Mouse (Mus musculus): ENCODE results near the gene Mrpl53. TPM values are rescaled to one million over a fixed set of nuclear protein-coding genes. Genes with fewer than 3 reads are reported as not detected.

The Mrpl53 gene
- polyA plus RNA-seq, 1 experiment from 2014 or later: 139 TPM

GRCm38 (mm10) chr6:83118369-83118768 is 9.5 kb downstream of the Mrpl53 start:
- no peak for ATAC-seq (ENCODE audit: low FRiP score, low TSS enrichment)
- Histone ChIP-seq H3K27me3 (ENCODE audit: control insufficient read depth, insufficient read depth, low read length) (no peaks in the 10 kb centered on the region), H3K4me3 (ENCODE audit: low read length) (no peak overlapping the region), H3K4me1 (ENCODE audit: control insufficient read depth, insufficient read depth, low read length) (peaks cover 40% of the 10 kb centered on the region), H3K9ac (ENCODE audit: low read depth, low read length) (no peak overlapping the region), H3K27ac (ENCODE audit: low read depth, low read length) (no peak overlapping the region), H3K4me2 (replicated peaks; ENCODE audit: low read depth, low read length) (no peak overlapping the region), H3K36me3 (ENCODE audit: control insufficient read depth, insufficient read depth, low read length) (peaks cover 32% of the 10 kb centered on the region), H3K9me3 (ENCODE audit: control insufficient read depth, low read length) (no peaks in the 10 kb centered on the region)
- WGBS: 83% methylated on average over 11 of the region's 11 CpGs

DNA sequence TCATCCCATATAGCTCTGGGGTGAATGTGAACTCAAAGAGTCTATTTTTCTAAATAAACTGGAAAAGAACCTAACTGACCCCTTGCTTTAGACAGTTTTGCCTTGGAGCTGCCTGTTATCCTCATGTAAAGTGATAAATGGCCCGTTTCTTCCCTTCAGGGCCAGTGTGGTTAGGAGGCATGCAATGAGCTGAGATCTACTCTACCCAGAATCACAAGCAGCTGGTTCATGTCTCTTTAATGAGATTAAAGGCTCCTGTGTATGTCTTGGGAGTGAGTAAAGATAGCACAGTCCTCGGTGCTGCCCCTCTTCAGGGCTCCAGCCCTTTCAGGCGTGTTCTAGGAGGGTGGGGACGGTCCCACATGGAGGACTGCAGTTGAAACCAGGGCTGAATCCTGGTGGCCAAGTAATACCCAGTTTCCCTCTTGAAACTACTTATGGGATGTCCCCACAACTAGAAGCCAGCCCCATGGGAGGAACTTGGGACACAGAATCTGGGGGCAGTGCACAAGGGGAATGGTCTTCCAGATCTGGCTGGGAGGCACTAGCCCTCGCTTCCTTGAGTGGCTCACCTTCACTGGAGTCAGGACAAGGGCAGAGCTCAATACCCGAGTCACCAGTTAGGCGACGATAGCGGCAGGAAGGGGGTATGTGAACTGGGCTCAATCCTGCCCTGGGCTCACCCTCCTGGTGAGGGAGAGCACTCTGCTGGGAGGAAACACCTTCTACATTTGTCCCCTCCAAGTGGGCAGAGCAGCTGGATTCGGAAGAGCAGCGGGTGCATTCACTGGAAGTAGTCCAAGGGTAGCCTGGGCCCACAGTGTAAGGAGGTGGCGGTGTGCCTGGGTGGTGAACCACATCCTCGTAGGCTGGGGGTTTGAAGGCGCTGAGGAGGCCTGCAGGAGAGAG is 10.2 kb downstream of the Mrpl53 start:
- Histone ChIP-seq H3K4me2 (replicated peaks; ENCODE audit: low read depth, low read length) (peak overlapping the region; percentile 68; the same call in 1 of the 2 replicates), H3K9me3 (ENCODE audit: control insufficient read depth, low read length) (no peaks in the 10 kb centered on the region), H3K4me1 (ENCODE audit: control insufficient read depth, insufficient read depth, low read length) (peaks cover 45% of the 10 kb centered on the region), H3K27me3 (ENCODE audit: control insufficient read depth, insufficient read depth, low read length) (no peaks in the 10 kb centered on the region), H3K27ac (ENCODE audit: low read depth, low read length) (no peak overlapping the region), H3K36me3 (ENCODE audit: control insufficient read depth, insufficient read depth, low read length) (peaks cover 32% of the 10 kb centered on the region), H3K9ac (ENCODE audit: low read depth, low read length) (peak overlapping the region; percentile 34; the same call in 1 of the 2 replicates), H3K4me3 (ENCODE audit: low read length) (no peak overlapping the region)
- ATAC-seq (ENCODE audit: low FRiP score, low TSS enrichment): no peak
- 74% methylated on average over 14 of the region's 14 CpGs for WGBS

DNA sequence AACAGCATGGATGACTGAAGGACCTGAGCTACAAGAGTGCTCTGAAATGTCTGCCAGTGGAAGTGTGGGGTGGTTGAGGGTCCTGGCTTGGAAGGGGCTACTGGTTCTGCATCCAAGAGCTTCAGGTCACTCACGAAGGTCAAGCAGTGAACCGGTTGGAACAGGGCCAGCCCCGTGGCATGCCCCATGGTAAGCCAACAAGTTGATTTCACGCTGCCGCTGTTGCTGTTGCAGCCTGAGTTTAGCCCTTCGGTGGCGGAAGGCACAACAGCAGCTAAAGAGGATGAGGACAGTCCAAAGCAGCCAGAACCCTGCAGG is 10.9 kb downstream of the Mrpl53 start:
- H3K4me3 ChIP-seq (ENCODE audit: low read length): peak overlapping the region; percentile 70; the same call in 1 of the 2 replicates
- peaks cover 32% of the 10 kb centered on the region for H3K36me3 ChIP-seq (ENCODE audit: control insufficient read depth, insufficient read depth, low read length)
- peak overlapping the region; percentile 68 for H3K4me2 ChIP-seq (replicated peaks; ENCODE audit: low read depth, low read length)
- H3K9me3 ChIP-seq (ENCODE audit: control insufficient read depth, low read length): no peaks in the 10 kb centered on the region
- 79% methylated on average over 7 of the region's 7 CpGs for WGBS
- H3K9ac ChIP-seq (ENCODE audit: low read depth, low read length): 0 out of 2 replicates have a peak overlapping the region, but pooled peaks have one; percentile 76
- peaks cover 44% of the 10 kb centered on the region for H3K4me1 ChIP-seq (ENCODE audit: control insufficient read depth, insufficient read depth, low read length)
- no peak for ATAC-seq (ENCODE audit: low FRiP score, low TSS enrichment)
- 0 out of 2 replicates have a peak overlapping the region, but pooled peaks have one; percentile 94 for H3K27ac ChIP-seq (ENCODE audit: low read depth, low read length)
- no peaks in the 10 kb centered on the region for H3K27me3 ChIP-seq (ENCODE audit: control insufficient read depth, insufficient read depth, low read length)

GRCm38 (mm10) chr6:83120930-83121862 is 12.4 kb downstream of the Mrpl53 start, which contains the start of gene Wbp1:
Wbp1 (minus strand) TSS chr6:83121559.
- peaks cover 42% of the 10 kb centered on the region for H3K4me1 ChIP-seq (ENCODE audit: control insufficient read depth, insufficient read depth, low read length)
- ATAC-seq (ENCODE audit: low FRiP score, low TSS enrichment): peak; percentile 93
- WGBS: under 1% methylated on average over 38 of the region's 38 CpGs

GRCm38 (mm10) chr6:83121863-83122710 is 13.2 kb downstream of the Mrpl53 start:
- Histone ChIP-seq H3K4me2 (replicated peaks; ENCODE audit: low read depth, low read length) (peak overlapping the region; percentile 75), H3K9ac (ENCODE audit: low read depth, low read length) (peak overlapping the region; percentile 77), H3K9me3 (ENCODE audit: control insufficient read depth, low read length) (no peaks in the 10 kb centered on the region), H3K36me3 (ENCODE audit: control insufficient read depth, insufficient read depth, low read length) (peaks cover 27% of the 10 kb centered on the region), H3K27me3 (ENCODE audit: control insufficient read depth, insufficient read depth, low read length) (no peaks in the 10 kb centered on the region), H3K4me1 (ENCODE audit: control insufficient read depth, insufficient read depth, low read length) (peaks cover 34% of the 10 kb centered on the region), H3K4me3 (ENCODE audit: low read length) (peak overlapping the region; percentile 65), H3K27ac (ENCODE audit: low read depth, low read length) (peak overlapping the region; percentile 98)
- WGBS: under 1% methylated on average over 40 of the region's 52 CpGs
- peak; percentile 17 for ATAC-seq (ENCODE audit: low FRiP score, low TSS enrichment)

More at GRCm38 (mm10) chr6:83120930-83121862, 12.4 kb downstream of the Mrpl53 start, which contains the start of gene Wbp1:
- Histone ChIP-seq H3K4me2 (replicated peaks; ENCODE audit: low read depth, low read length) (peak within 1 kb of the TSS; percentile 75), H3K9me3 (ENCODE audit: control insufficient read depth, low read length) (no peaks in the 10 kb centered on the region), H3K27me3 (ENCODE audit: control insufficient read depth, insufficient read depth, low read length) (no peaks in the 10 kb centered on the region), H3K36me3 (ENCODE audit: control insufficient read depth, insufficient read depth, low read length) (peaks cover 32% of the 10 kb centered on the region), H3K9ac (ENCODE audit: low read depth, low read length) (peak within 1 kb of the TSS; percentile 77), H3K27ac (ENCODE audit: low read depth, low read length) (peak within 1 kb of the TSS; percentile 98), H3K4me3 (ENCODE audit: low read length) (peak within 1 kb of the TSS; percentile 70)

GRCm38 (mm10) chr6:83122961-83123360 is 14.1 kb downstream of the Mrpl53 start:
- peak overlapping the region; percentile 98; the same call in 1 of the 2 replicates for H3K27ac ChIP-seq (ENCODE audit: low read depth, low read length)
- H3K4me3 ChIP-seq (ENCODE audit: low read length): peak overlapping the region; percentile 65; the same call in 1 of the 2 replicates
- H3K4me2 ChIP-seq (replicated peaks; ENCODE audit: low read depth, low read length): peak overlapping the region; percentile 75
- peaks cover 18% of the 10 kb centered on the region; the same call in 1 of the 2 replicates for H3K36me3 ChIP-seq (ENCODE audit: control insufficient read depth, insufficient read depth, low read length)
- WGBS: 78% methylated on average over 5 of the region's 5 CpGs
- no peaks in the 10 kb centered on the region for H3K27me3 ChIP-seq (ENCODE audit: control insufficient read depth, insufficient read depth, low read length)
- peaks cover 34% of the 10 kb centered on the region for H3K4me1 ChIP-seq (ENCODE audit: control insufficient read depth, insufficient read depth, low read length)
- H3K9me3 ChIP-seq (ENCODE audit: control insufficient read depth, low read length): no peaks in the 10 kb centered on the region
- H3K9ac ChIP-seq (ENCODE audit: low read depth, low read length): peak overlapping the region; percentile 18; the same call in 1 of the 2 replicates
- ATAC-seq (ENCODE audit: low FRiP score, low TSS enrichment): no peak

DNA sequence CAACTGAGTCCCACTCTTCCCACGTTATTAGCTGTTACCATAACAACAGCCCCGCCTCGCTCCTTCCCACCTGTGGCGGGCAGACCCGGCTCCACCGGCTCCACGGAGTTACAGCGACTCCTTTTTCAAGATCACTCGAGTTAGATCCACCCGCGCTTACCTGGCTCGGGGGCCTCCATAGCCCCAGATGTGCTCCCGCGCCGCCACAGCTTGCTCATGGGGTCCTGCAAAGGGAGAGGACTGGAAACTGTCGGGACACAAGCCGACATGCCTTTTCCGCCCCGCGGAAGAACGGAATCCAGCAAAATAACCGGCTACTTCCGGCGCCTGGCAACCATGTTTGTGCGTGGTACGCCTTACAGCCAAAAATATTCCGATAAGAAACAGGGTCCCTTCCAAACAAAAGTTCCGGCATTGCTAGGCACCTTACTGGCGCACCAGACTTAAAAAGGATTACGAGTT is 16.0 kb downstream of the Mrpl53 start:
- Histone ChIP-seq H3K9ac (ENCODE audit: low read depth, low read length) (peak overlapping the region; percentile 59), H3K4me3 (ENCODE audit: low read length) (peak overlapping the region; percentile 59), H3K9me3 (ENCODE audit: control insufficient read depth, low read length) (no peaks in the 10 kb centered on the region), H3K27ac (ENCODE audit: low read depth, low read length) (peak overlapping the region; percentile 43; the same call in 1 of the 2 replicates), H3K36me3 (ENCODE audit: control insufficient read depth, insufficient read depth, low read length) (no peaks in the 10 kb centered on the region), H3K4me1 (ENCODE audit: control insufficient read depth, insufficient read depth, low read length) (peaks cover 25% of the 10 kb centered on the region), H3K27me3 (ENCODE audit: control insufficient read depth, insufficient read depth, low read length) (no peaks in the 10 kb centered on the region), H3K4me2 (replicated peaks; ENCODE audit: low read depth, low read length) (peak overlapping the region; percentile 78)
- ATAC-seq (ENCODE audit: low FRiP score, low TSS enrichment): no peak; the same call in 1 of the 2 replicates
- WGBS: under 1% methylated on average over 30 of the region's 30 CpGs

DNA sequence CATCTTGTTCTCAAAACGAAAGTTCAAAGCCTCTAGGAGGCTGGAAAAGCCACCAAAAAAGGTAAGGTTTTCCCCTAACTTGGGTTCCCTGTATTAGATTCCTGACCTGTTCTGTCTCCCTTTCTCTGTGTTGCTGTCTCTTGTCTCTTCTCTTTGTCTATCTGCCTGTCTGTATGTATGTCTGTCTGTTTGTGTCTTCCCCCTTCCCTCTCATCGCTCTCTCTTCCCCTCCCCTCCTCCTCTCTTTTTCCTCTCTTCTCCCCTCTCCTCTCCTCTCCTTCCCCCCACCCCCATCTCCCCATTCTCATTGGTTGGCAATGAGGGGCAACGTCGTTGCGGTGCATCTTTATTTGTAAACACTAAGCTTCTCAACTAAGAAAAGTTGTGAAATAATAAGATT is 16.5 kb downstream of the Mrpl53 start, which contains the start of gene Ino80b:
Ino80b (minus strand) TSS at position 101 of the 400 bp plus-strand sequence.
- Histone ChIP-seq H3K27me3 (ENCODE audit: control insufficient read depth, insufficient read depth, low read length) (no peaks in the 10 kb centered on the region), H3K36me3 (ENCODE audit: control insufficient read depth, insufficient read depth, low read length) (no peaks in the 10 kb centered on the region), H3K4me3 (ENCODE audit: low read length) (peak within 1 kb of the TSS; percentile 59), H3K27ac (ENCODE audit: low read depth, low read length) (peak within 1 kb of the TSS; percentile 43; the same call in 1 of the 2 replicates), H3K4me2 (replicated peaks; ENCODE audit: low read depth, low read length) (peak within 1 kb of the TSS; percentile 78), H3K9ac (ENCODE audit: low read depth, low read length) (peak within 1 kb of the TSS; percentile 59), H3K4me1 (ENCODE audit: control insufficient read depth, insufficient read depth, low read length) (peaks cover 20% of the 10 kb centered on the region), H3K9me3 (ENCODE audit: control insufficient read depth, low read length) (no peaks in the 10 kb centered on the region)
- ATAC-seq (ENCODE audit: low FRiP score, low TSS enrichment): no peak
- 27% methylated on average over 5 of the region's 5 CpGs for WGBS

Measured in kidney, embryonic 14.5 days (tissue).